Mouse (Mus musculus): ENCODE data around the gene Ttyh1.

Ttyh1 gene

DNA sequence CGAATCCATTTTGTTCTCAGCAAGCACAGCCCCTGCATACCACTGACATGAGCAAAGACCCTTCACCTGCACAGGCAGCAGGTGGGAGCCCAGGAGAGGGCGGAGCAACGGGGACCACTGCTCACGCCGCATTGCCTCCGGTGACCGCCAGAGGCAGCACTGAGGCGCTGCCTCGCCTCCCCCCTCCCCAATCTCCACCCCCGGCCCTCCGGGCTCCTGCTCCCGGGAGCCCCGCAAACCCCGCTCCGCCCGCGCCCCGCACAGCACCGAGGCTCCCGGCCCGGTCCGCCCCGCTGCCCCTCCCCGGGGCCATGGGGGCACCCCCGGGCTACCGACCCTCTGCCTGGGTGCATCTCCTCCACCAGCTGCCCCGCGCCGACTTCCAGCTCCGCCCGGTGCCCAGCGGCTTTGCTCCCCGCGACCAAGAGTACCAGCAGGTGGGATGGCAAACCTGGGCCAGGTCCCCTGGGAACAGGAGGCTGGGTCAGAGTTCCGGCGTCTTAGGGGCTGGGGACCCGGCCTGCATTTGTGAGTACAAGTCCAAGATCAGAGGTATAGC, at the start of gene Ttyh1:
Ttyh1 (plus strand) TSS at position 65 of the 559 bp plus-strand sequence.
- DNase-seq (ENCODE audit: low read depth): no peak

DNA sequence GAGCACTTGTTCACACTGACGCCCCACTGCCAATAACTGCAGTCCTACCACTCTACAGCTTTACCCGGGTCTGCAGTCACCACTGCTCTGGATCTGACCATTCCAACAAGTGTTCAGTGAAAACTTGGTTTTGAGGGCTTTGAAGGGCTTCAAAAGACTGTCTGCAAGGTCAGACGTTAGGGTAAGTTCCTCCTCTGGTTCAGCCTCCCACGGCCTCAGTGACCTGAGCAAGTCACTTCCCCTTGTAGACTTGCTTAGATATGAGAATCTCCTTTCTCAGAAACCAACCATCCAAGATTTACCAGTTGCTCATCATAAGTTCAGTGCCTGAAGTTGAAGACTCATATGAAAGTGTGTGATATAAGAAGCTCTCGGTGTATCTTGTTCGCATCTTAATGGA, 48.1 kb upstream of the Ttyh1 start:
- no peak for DNase-seq (ENCODE audit: low read depth)

DNA sequence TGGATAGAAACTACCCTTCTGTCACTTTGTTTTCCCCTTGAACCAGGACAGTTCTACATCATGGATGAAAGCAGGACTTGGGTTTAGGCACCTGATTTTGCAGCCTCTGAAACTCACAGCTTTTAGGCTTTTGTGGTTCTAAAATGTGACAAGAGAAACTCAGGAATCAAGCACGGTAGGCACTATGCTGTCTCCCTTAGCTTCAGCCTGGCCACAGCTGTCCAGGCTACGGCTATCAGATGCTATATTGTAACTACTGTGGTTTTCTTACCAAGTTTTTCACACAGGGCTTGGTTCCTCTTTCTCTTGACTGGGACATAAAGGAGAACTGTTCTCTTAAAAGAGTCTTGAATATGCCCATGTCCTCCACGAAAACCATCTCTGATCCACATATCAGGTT, 46.1 kb upstream of the Ttyh1 start:
- DNase-seq (ENCODE audit: low read depth): no peak

- DNase-seq (ENCODE audit: low read depth): no peak
These were observed 39.7 kb upstream of the Ttyh1 start for GRCm38 (mm10) chr7:4079511-4079910.

GRCm38 (mm10) chr7:4080552-4080951, 38.7 kb upstream of the Ttyh1 start:
- no peak for DNase-seq (ENCODE audit: low read depth)

DNA sequence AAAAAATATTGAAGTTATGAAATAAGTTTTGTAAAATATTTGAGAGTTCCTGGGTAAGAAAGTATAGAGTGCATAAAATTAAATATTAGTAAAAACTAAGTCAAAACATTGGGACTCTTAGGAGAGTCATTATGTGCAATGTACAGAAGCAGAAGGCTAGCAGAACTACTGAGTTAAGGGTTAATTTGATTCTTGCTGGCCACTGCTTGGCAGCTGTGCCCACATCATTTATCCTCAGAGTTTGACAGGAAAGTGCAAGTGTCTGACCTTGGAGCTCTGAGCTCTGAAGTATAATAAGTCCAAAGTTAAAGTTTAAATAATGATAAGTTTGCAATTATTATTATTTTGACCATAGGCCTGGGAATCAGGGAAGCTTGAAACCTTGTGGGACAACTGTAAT, 37.5 kb upstream of the Ttyh1 start:
- no peak for DNase-seq (ENCODE audit: low read depth)

- DNase-seq (ENCODE audit: low read depth): no peak
These were observed 36.4 kb upstream of the Ttyh1 start for GRCm38 (mm10) chr7:4082804-4083203.

GRCm38 (mm10) chr7:4084161-4084560, 35.0 kb upstream of the Ttyh1 start:
- DNase-seq (ENCODE audit: low read depth): no peak

DNA sequence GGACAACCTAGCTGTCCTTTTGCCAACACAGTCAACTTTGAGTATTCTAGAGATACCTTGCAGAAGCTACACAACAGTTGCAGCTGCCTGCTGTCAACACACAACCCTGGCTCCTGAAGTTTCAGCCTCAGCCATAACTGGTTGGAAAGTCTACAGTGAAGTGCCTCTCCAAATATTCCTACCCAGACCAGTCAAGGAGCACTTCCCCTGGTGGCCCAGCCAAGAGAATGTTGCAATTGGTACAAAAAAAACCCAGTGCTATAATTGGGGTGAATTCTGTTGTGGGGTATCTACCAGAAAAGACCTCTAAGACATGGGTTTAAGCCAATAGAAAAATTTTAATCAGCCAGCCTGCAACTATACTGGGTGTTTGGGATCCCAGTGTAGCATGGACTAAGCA, 33.6 kb upstream of the Ttyh1 start:
- no peak for DNase-seq (ENCODE audit: low read depth)

GRCm38 (mm10) chr7:4087238-4087895, 31.8 kb upstream of the Ttyh1 start:
- no peak for DNase-seq (ENCODE audit: low read depth)

GRCm38 (mm10) chr7:4087896-4088480, 31.2 kb upstream of the Ttyh1 start:
- DNase-seq (ENCODE audit: low read depth): no peak

DNA sequence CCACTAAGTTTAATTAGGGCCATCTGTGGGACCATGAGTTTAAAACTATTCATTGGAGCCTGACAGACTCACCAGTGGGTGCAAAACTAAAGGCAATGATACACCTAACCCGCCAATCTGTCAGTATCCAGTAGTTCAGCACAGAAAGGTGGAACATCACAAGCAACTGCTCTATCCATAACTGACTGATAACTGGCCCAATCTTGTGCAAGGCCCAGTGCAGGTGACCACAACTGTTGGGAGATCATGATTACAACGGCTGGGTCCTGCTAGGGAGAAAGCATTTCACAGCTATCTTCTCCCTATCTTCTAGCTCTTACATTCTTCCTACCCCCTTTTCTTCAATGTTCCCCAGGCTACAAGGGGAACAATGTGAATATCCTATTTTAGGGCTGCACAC, 30.5 kb upstream of the Ttyh1 start:
- DNase-seq (ENCODE audit: low read depth): no peak

- DNase-seq (ENCODE audit: low read depth): no peak
These were observed 28.0 kb upstream of the Ttyh1 start for GRCm38 (mm10) chr7:4091170-4091569.

DNA sequence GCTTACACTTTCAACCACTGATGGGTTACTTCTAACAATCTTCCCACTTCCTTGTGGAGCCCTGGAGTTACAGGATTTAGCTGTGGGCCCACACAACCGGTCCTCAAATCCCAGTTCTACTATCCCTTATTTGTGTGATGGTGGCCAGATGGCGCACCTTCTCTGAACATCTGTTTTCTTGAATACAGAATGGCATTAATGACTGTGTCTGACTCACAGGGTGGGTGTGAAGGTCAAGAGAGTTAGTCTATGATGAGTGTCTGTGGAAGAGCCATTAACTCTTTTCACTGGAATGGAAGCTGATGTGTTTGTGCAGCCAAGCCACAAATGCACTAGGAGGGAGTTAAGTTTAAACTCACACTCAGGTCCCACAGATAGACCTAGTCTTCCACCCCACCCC, 20.9 kb upstream of the Ttyh1 start:
- DNase-seq (ENCODE audit: low read depth): no peak

DNA sequence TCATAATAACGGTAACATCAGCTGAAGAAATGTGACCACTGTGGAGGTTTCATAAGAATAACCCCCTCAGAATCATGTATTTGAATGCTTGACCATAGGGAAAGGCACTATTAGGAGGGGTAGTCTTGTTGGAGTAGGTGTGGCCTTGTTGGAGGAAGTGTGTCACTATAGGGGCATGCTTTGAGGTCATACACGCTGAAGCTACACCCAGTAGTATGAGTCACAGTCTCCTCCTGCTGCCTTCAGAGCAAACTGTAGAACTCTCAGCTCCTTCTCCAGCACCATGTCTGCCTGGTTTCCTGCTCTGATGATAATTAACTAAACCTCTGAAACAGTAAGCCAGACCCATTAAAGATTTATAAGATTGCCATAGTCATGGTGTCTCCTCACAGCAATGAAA, 20.4 kb upstream of the Ttyh1 start:
- no peak for DNase-seq (ENCODE audit: low read depth)

DNA sequence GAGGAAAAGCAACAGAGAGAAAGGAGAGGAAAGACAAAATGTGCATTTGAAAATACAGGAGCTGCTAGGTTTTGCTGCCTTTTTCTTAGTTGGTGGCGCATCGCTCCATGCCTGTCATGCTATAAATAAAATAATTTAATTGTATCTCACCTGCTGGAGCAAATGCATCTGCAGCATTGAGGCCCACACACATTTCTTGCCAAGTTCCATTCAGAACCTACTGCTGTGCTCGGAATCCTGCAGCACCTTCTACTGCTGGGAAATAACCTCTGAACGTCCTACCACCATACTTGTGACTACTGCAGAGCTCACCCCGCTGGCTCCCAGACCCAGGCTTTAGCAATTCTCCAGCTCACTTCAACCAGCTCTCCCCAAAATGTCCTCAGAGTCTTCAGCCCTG, 18.1 kb upstream of the Ttyh1 start:
- no peak for DNase-seq (ENCODE audit: low read depth)

DNA sequence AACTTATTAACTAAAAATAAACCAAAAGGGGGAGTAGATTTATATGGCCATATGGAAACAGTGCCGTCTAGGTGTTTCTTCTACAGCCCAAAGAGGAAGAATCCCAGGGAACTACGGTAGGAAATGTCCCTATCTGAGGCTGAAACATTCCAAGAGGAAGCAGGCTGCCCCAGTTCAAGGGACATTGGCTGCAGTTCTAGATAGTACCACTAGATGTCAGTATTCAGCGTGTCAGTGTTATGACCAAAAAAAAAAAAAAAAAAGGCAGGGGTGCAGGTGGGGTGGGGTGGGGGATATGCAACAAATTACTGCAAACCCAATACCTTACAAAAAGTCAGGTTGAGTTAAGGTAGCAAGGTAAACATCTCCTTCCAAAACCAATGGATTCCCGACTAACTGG, 15.8 kb upstream of the Ttyh1 start:
- DNase-seq (ENCODE audit: low read depth): peak; percentile 40

DNA sequence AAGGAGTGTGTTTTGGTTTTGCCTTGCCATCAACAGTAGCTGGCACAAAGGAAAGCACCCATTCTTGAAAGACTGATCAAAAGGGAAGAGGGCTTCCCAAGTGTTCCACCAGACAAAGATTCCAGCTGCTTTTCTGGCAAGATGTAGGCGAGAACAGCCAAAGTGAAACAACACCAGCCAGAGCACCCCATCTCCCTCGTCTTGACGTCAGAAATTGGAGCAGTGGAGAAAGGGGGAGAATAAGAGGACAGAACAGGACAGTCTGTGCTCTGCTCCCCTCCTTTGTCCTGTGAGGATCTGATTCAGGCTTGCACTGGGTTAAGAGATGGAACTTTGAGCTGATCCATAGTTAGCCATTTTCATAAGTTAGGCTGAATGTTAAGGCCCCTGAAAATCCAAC, 7.4 kb upstream of the Ttyh1 start:
- DNase-seq (ENCODE audit: low read depth): no peak

GRCm38 (mm10) chr7:4117050-4117814, 2.0 kb upstream of the Ttyh1 start:
- DNase-seq (ENCODE audit: low read depth): no peak

GRCm38 (mm10) chr7:4119976-4120921, 1.0 kb downstream of the Ttyh1 start:
- DNase-seq (ENCODE audit: low read depth): no peak

DNA sequence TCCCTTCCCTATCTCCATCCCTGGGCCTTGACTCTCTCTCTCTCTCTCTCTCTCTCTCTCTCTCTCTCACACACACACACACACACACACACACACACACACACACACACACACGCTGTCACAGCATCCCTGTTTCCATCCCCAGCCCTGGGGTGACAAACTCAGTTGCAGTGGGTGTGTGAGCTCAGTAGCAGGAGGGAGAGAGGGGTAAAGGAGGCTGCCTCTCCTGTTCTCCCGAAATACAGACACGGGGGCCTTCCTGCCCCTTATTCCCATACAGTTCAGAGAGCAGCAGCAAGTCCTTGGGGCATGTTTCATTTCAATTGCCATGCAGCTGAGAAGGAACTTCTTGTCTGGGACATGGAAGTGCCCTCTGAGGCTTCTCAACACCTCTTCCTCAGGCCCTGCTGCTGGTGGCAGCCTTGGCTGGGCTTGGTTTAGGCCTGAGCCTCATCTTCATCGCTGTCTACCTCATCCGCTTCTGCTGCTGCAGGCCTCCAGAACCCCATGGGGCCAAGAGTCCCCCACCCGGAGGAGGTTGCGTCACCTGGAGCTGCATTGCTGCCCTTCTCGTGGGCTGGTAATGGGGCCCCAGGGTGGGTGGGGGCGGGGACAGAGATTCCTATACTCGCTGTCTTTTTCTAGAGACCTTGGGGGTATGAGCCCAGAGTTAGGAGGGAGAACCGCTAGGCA, 3.0 kb downstream of the Ttyh1 start:
- no peak for DNase-seq (ENCODE audit: low read depth)
